Mouse (Mus musculus): ENCODE measurements around the gene Myoz1.
A peak's percentile ranks its signal among the peaks of the same experiment; 100 is the strongest.
"Not testable (repeated sequence)": the region's sequence is repeated elsewhere in the genome, so short reads cannot be mapped to it uniquely, and the experiment has no call there.

The Myoz1 gene

GRCm38 (mm10) chr14:20637818-20638574 lies 18.3 kb downstream of the Myoz1 start:
- no peak for DNase-seq (ENCODE audit: low spot score)

GRCm38 (mm10) chr14:20636968-20637367 lies 19.4 kb downstream of the Myoz1 start:
- not testable (repeated sequence) for DNase-seq (ENCODE audit: low spot score)

DNA sequence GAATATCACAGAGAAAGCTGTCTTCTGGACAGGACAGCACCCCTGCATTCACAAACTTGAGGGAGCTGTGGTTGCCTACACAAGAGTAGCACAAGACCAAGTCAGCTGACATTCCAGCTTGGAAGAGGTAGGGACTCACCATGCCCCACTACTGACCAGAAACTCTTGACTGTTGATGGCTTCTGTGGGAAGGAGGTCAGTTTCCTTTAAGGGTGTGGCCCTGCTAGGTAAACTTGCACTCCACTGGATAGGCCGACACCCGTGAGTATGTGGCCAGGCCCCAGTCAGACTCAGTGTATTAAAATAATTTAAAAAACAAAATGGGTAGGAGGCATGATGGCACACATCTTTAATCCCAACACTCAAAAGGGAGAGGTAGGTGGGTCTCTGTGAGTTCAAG lies 20.8 kb downstream of the Myoz1 start:
- DNase-seq (ENCODE audit: low spot score) = no peak

GRCm38 (mm10) chr14:20631253-20631652 lies 25.1 kb downstream of the Myoz1 start:
- DNase-seq (ENCODE audit: low spot score) = no peak

DNA sequence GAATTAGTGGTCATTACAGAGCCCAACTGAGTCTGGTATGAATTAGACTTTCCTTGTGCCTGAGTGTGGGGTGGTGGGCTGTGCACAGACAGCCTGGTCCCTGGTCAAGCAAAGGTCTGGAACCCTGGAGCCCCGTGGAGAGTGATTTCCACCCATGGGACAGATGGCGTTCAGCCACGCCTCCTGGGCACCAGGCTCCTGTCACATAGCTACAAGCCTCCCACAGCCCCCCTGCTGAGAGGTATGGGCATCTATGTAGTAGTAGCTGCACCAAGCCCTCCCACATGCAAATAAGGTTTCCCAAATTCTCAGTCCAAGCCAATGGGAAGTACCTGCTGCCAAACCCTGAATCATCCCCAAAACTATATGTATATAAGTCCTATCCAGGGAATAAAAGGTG lies 29.4 kb downstream of the Myoz1 start:
- DNase-seq (ENCODE audit: low spot score) = no peak

DNA sequence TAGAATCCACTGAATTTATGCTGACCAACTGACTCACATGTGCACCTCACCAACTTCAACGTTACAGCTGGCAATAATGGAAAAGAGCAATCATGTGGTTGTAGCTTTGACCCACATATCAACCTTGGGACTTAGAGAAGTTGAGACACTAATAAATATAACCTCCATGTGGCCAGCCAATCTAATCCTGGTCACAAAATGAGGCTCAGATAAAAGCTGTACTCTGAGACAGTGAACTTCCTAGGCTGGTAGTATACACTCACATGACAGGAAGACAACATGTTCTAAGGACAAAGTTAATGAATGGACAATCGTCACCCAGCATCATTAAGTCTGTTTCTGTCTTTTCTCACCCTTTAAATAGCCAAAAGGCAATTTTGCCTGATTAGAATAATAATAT lies 29.9 kb downstream of the Myoz1 start:
- DNase-seq (ENCODE audit: low spot score) = no peak

DNA sequence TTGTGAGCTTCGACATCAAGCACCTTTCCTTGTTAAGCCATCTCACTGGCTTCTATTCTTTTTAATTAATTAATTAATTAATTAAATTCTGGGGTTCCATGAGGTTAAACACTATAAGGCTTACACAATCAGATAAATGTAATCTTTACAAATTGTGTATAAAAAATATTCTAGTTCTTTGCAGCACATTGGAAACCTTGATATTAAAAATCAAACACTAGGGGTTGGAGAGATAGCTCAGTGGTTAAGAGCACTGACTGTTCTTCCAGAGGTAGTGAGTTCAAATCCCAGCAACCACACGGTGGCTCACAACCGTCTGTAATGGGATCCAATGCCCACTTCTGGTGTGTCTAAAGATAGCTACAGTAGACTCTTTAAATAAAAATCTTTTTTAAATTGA lies 33.4 kb downstream of the Myoz1 start:
- DNase-seq (ENCODE audit: low spot score) = no peak

- DNase-seq (ENCODE audit: low spot score) = no peak
Observed at GRCm38 (mm10) chr14:20622412-20622811, 33.9 kb downstream of the Myoz1 start.

- peak; percentile 42 for DNase-seq (ENCODE audit: low spot score)
Observed at GRCm38 (mm10) chr14:20621903-20622302, 34.4 kb downstream of the Myoz1 start.

- DNase-seq (ENCODE audit: low spot score) = no peak
Observed at GRCm38 (mm10) chr14:20619131-20619530, 37.2 kb downstream of the Myoz1 start.

- no peak for DNase-seq (ENCODE audit: low spot score)
Observed at GRCm38 (mm10) chr14:20618211-20618610, 38.1 kb downstream of the Myoz1 start.

DNA sequence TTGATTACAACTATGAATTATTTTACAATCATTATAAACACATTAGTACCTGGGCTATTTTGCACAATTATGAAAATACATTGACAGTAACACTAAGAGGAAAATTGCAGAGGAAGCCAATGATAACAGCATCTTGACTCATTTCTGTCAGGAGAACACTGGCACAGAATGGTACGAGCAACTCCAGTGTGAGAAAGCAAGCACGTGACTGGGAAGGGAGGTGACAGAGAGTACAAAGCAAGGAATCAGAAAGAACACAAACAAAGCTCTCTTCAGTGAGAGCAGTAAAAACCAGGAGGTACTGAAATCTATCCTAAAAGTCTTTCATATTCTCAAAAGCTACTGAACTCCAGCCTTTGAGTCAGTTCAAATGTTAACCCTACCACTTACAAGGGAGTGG lies 39.9 kb downstream of the Myoz1 start:
- DNase-seq (ENCODE audit: low spot score) = peak; percentile 33

DNA sequence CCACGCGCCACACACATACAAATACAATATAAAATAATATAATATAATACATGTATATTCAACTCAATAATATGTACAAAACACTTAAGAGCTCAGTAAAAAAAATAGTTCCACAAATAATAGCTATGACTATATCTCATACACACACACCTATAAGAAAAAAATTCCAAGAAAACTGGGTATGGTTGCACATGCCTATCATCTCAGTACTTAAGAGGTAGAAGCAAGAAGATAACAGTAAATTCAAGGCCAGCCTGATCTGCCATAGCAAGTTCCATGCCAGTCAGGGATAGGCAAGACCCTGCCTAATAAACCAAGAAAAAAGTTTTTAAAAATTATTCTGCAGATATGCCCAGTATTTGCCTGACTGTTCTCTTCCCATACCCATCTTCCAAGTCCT lies 41.3 kb downstream of the Myoz1 start:
- no peak for DNase-seq (ENCODE audit: low spot score)

- DNase-seq (ENCODE audit: low spot score) = no peak
Observed at GRCm38 (mm10) chr14:20612820-20613219, 43.5 kb downstream of the Myoz1 start.

DNA sequence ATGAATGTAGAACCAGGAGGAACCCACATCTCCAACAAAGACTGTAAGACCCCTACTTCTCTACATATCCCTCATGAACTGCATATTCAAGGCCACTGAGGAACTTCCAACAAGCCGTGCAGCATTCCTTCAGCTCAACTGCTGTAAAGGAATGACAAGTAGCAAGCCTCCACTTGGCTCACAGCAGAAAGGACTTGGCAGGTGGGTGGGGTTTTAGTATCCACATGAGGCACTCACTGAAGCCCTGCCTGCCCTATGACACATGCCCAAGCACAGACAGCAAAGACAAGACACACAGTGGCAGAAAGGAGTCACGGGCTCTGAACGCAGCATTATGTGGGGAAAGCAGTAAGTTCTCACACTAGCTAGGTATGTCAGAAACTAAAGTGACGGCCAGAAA lies 46.2 kb downstream of the Myoz1 start:
- no peak for DNase-seq (ENCODE audit: low spot score)

DNA sequence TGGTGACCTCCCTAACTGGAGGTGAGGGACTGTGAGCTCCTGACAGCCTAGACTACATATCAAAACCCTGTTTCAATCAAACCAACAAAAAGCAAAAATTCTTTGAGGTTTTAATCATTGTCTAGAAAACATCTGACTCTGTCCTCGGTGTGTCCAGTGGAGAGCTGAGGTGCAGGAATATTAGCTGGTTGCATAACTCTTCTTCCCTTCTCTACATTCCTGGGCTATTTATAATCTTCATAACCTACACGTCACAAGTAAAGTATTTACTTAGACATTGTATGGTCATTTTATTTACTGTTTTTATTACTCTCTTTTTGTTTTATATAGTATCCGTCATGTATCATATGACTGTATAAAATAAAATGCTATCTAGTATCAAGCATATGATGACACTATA lies 46.8 kb downstream of the Myoz1 start:
- DNase-seq (ENCODE audit: low spot score) = no peak

DNA sequence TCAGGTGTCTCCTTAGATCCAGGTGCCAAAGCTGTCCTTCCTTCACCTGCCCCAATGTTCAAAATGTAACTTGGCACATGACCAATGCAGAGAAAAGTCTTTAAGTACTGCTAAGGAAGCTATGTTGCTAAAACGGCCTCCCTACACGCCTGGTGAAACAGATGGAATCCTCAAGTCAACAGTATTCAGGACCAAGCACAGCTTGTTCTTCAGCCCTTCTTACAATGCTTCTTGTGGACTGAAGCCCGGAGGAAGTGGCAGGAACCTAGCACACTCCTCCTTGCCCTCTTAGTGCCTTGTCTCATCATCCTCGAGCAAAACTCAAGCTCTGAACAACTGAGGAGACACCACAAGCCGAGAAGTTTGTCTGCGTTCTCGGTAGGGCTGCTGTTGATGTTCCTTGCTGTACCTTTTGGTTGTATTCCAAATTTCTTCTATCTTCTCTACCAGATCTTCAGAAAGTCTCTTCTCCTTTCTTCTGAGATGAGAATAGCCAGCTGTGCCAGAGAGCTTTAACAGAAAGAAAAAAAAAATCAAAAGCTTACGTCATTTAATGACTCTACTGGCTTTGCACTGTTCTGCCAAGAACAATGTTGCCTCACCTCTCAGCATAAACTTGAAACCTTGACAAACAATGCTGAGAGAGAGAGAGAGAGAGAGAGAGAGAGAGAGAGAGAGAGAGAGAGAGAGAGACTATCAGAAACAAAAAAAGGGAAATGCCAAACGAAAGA lies 48.8 kb downstream of the Myoz1 start:
- no peak for DNase-seq (ENCODE audit: low spot score)

- DNase-seq (ENCODE audit: low spot score) = no peak
Observed at GRCm38 (mm10) chr14:20601287-20601686, 55.1 kb downstream of the Myoz1 start.

- DNase-seq (ENCODE audit: low spot score) = no peak
Observed at GRCm38 (mm10) chr14:20600203-20600602, 56.1 kb downstream of the Myoz1 start.

- no peak for DNase-seq (ENCODE audit: low spot score)
Observed at GRCm38 (mm10) chr14:20599542-20599941, 56.8 kb downstream of the Myoz1 start.

Data from layer of hippocampus, adult 9-10 months (tissue).